9 mouse cellular contexts compared by ENCODE assay signal in genomic region chr6:52165441-52166370, GRCm38 (mm10). TPM values are rescaled to one million over a fixed set of nuclear protein-coding genes. Genes with fewer than 3 reads are reported as not detected.
DNase-seq lines count a peak whose midpoint lies in the region; ATAC-seq and TF ChIP-seq lines count a peak whose summit lies in the region.
"Had no signal": no experiment of that assay in that cellular context is flagged by ENCODE, and none has a peak within 500 bp of the region (broad histone marks: within the 10 kb centered on the region; RNA-seq: fewer than 3 reads in every experiment).

No protein-coding gene starts in this region.

- H3K27ac ChIP-seq in heart, embryonic 12.5 days (ENCODE audit: poor library complexity, severe bottlenecking) = no peak overlapping the region
- H3K27ac ChIP-seq in embryonic fibroblast, embryonic 13.5 days (ENCODE audit: insufficient read depth, low read length) = peak overlapping the region; percentile 79
- peak overlapping the region; percentile 90 for H3K27ac ChIP-seq in kidney, embryonic 15.5 days
- H3K27ac ChIP-seq in neural tube, embryonic 11.5 days (ENCODE audit: low read depth, low read length) = peak overlapping the region; percentile 100

- H3K4me1 ChIP-seq in heart, embryonic 12.5 days (replicated peaks) = peaks cover 12% of the 10 kb centered on the region
- 0 out of 2 replicates have a peak, but pooled peaks cover 2% of the 10 kb centered on the region for H3K4me1 ChIP-seq in embryonic fibroblast, embryonic 13.5 days (ENCODE audit: control insufficient read depth, insufficient read depth, low read length)
- H3K4me1 ChIP-seq in kidney, embryonic 15.5 days = peaks cover 91% of the 10 kb centered on the region
- peaks cover 44% of the 10 kb centered on the region for H3K4me1 ChIP-seq in neural tube, embryonic 11.5 days (ENCODE audit: control insufficient read depth, insufficient read depth, low read length)

- no peaks in the 10 kb centered on the region for H3K36me3 ChIP-seq in heart, embryonic 12.5 days
- 0 out of 2 replicates have a peak, but pooled peaks cover 4% of the 10 kb centered on the region for H3K36me3 ChIP-seq in kidney, embryonic 15.5 days
- peaks cover 5% of the 10 kb centered on the region; the same call in 1 of the 2 replicates for H3K36me3 ChIP-seq in neural tube, embryonic 11.5 days (ENCODE audit: control insufficient read depth, insufficient read depth, low read length)

- H3K27me3 ChIP-seq in heart, embryonic 12.5 days (replicated peaks) = peaks cover 85% of the 10 kb centered on the region
- H3K27me3 ChIP-seq in kidney, embryonic 15.5 days = no peaks in the 10 kb centered on the region
- H3K27me3 ChIP-seq in neural tube, embryonic 11.5 days (ENCODE audit: control insufficient read depth, insufficient read depth, low read length) = no peaks in the 10 kb centered on the region

- no peak for DNase-seq in heart, adult 8-10 months (ENCODE audit: low spot score)
- peak; percentile 74 for DNase-seq in neural tube, embryonic 11.5 days (ENCODE audit: low spot score)
- DNase-seq in left cerebral cortex, adult 8-10 months (ENCODE audit: low spot score in 2 of 2) = no peak
- no peak for DNase-seq in cerebellum, postnatal 4 days (ENCODE audit: low spot score in 2 of 2)
- no peak for DNase-seq in layer of hippocampus, adult 8-10 months (ENCODE audit: low spot score in 2 of 2)

- 3% methylated on average over 28 of the region's 28 CpGs for WGBS in heart, embryonic 12.5 days
- 6% methylated on average over 28 of the region's 28 CpGs for WGBS in kidney, embryonic 15.5 days
- under 1% methylated on average over 28 of the region's 28 CpGs for WGBS in neural tube, embryonic 11.5 days

- peak overlapping the region; percentile 26 for H3K4me2 ChIP-seq in heart, embryonic 12.5 days
- peak overlapping the region; percentile 77 for H3K4me2 ChIP-seq in kidney, embryonic 15.5 days
- peak overlapping the region; percentile 78 for H3K4me2 ChIP-seq in neural tube, embryonic 11.5 days (ENCODE audit: low read depth)

- peak overlapping the region; percentile 20 for H3K4me3 ChIP-seq in heart, embryonic 12.5 days
- peak overlapping the region; percentile 26 for H3K4me3 ChIP-seq in embryonic fibroblast, embryonic 13.5 days (ENCODE audit: insufficient read depth, low read length)
- peak overlapping the region; percentile 19 for H3K4me3 ChIP-seq in kidney, embryonic 15.5 days (replicated peaks)
- H3K4me3 ChIP-seq in neural tube, embryonic 11.5 days (ENCODE audit: low read depth, low read length) = peak overlapping the region; percentile 91

- no peak for ATAC-seq in heart, embryonic 12.5 days (ENCODE audit: insufficient number of reproducible peaks, low FRiP score)
- ATAC-seq in kidney, embryonic 15.5 days (replicated peaks; ENCODE audit: low FRiP score) = no peak
- no peak for ATAC-seq in neural tube, embryonic 11.5 days (ENCODE audit: insufficient read depth, low FRiP score, low TSS enrichment)

- no peak overlapping the region for H3K9ac ChIP-seq in heart, embryonic 12.5 days
- H3K9ac ChIP-seq in kidney, embryonic 15.5 days = peak overlapping the region; percentile 21
- peak overlapping the region; percentile 99 for H3K9ac ChIP-seq in neural tube, embryonic 11.5 days (ENCODE audit: low read length)

- TF ChIP-seq CTCF in embryonic fibroblast, embryonic 13.5 days (IDR thresholded peaks at IDR 0.05; ENCODE audit: borderline replicate concordance, insufficient read depth, low read length) = no peak

- no peaks in the 10 kb centered on the region for H3K9me3 ChIP-seq in heart, embryonic 12.5 days (replicated peaks)
- H3K9me3 ChIP-seq in kidney, embryonic 15.5 days (replicated peaks) = no peaks in the 10 kb centered on the region
- no peaks in the 10 kb centered on the region for H3K9me3 ChIP-seq in neural tube, embryonic 11.5 days (ENCODE audit: control insufficient read depth, low read length)

- no peak for TF ChIP-seq POLR2A in embryonic fibroblast, embryonic 13.5 days (IDR thresholded peaks at IDR 0.05; ENCODE audit: low read depth, low read length)

RNA-seq across cellular contexts. Expression of gene Hoxa2, which starts 1.1 kb away (rescaled TPM):
- polyA plus RNA-seq in heart, embryonic 12.5 days (2016; fragmentation: Nextera tagmentation; extraction: Ambion mirVana) = 0.98 and 1.2 TPM in 2 replicates
- total RNA-seq in heart, adult 8-10 months (2022) = under 1 TPM in 3 of 4 experiments, not detected in 1; 0.20 to 0.34 (median 0.22) TPM
- 4.3 and 4.8 TPM in 2 replicates for polyA plus RNA-seq in embryonic fibroblast, embryonic 13.5 days (2011; ENCODE audit: insufficient read length, low read depth, missing spikeins)
- 2.2 and 3.6 TPM in 2 replicates for polyA plus RNA-seq in kidney, embryonic 15.5 days (2015; fragmentation: Nextera tagmentation; extraction: Ambion mirVana)
- 36.0 and 37.5 TPM in 2 replicates for polyA plus RNA-seq in neural tube, embryonic 11.5 days (2014; fragmentation: Nextera tagmentation; extraction: Ambion mirVana)
- not detected for total RNA-seq in left cerebral cortex, adult 8-10 months (2022)
- total RNA-seq in layer of hippocampus, adult 8-10 months (2022) = not detected
- polyA plus RNA-seq: cortical plate, adult 2 months had no signal

RNA-seq across cellular contexts. Expression of gene Hoxa1, which starts 7.6 kb away (rescaled TPM):
- polyA plus RNA-seq in heart, embryonic 12.5 days (2016; fragmentation: Nextera tagmentation; extraction: Ambion mirVana) = 0.89 and 1.3 TPM in 2 replicates
- total RNA-seq in heart, adult 8-10 months (2022) = under 1 TPM in 2 of 4 experiments, not detected in 2; 0.16 to 0.19 TPM
- 2.4 and 3.0 TPM in 2 replicates for polyA plus RNA-seq in embryonic fibroblast, embryonic 13.5 days (2011; ENCODE audit: insufficient read length, low read depth, missing spikeins)
- polyA plus RNA-seq in kidney, embryonic 15.5 days (2015; fragmentation: Nextera tagmentation; extraction: Ambion mirVana) = 0.64 and 0.81 TPM in 2 replicates
- polyA plus RNA-seq in neural tube, embryonic 11.5 days (2014; fragmentation: Nextera tagmentation; extraction: Ambion mirVana) = 8.0 and 9.3 TPM in 2 replicates
- total RNA-seq in left cerebral cortex, adult 8-10 months (2022) = not detected
- not detected for total RNA-seq in layer of hippocampus, adult 8-10 months (2022)
- polyA plus RNA-seq: cortical plate, adult 2 months had no signal

RNA-seq across cellular contexts. Expression of gene 5730596B20Rik, which starts 11.6 kb away (rescaled TPM):
- polyA plus RNA-seq in heart, embryonic 12.5 days (2016; fragmentation: Nextera tagmentation; extraction: Ambion mirVana) = 0.15 and 0.36 TPM in 2 replicates
- under 1 TPM in 1 of 4 experiments, not detected in 3; 0.06 TPM for total RNA-seq in heart, adult 8-10 months (2022)
- 0.23 TPM in 1 of 2 replicates, not detected in the other for polyA plus RNA-seq in embryonic fibroblast, embryonic 13.5 days (2011; ENCODE audit: insufficient read length, low read depth, missing spikeins)
- 2.1 and 2.4 TPM in 2 replicates for polyA plus RNA-seq in kidney, embryonic 15.5 days (2015; fragmentation: Nextera tagmentation; extraction: Ambion mirVana)
- polyA plus RNA-seq in neural tube, embryonic 11.5 days (2014; fragmentation: Nextera tagmentation; extraction: Ambion mirVana) = 4.1 and 4.5 TPM in 2 replicates
- not detected for total RNA-seq in left cerebral cortex, adult 8-10 months (2022)
- not detected for total RNA-seq in layer of hippocampus, adult 8-10 months (2022)
- polyA plus RNA-seq: cortical plate, adult 2 months had no signal

RNA-seq across cellular contexts. Expression of gene Hoxa4, which starts 25.8 kb away (rescaled TPM):
- polyA plus RNA-seq in heart, embryonic 12.5 days (2016; fragmentation: Nextera tagmentation; extraction: Ambion mirVana) = 0.38 and 0.39 TPM in 2 replicates
- under 1 TPM; 0.31 to 0.49 (median 0.38) TPM for total RNA-seq in heart, adult 8-10 months (2022)
- 3.0 and 4.2 TPM in 2 replicates for polyA plus RNA-seq in embryonic fibroblast, embryonic 13.5 days (2011; ENCODE audit: insufficient read length, low read depth, missing spikeins)
- 1.5 and 1.8 TPM in 2 replicates for polyA plus RNA-seq in kidney, embryonic 15.5 days (2015; fragmentation: Nextera tagmentation; extraction: Ambion mirVana)
- 10.2 and 11.7 TPM in 2 replicates for polyA plus RNA-seq in neural tube, embryonic 11.5 days (2014; fragmentation: Nextera tagmentation; extraction: Ambion mirVana)
- not detected for total RNA-seq in left cerebral cortex, adult 8-10 months (2022)
- total RNA-seq in layer of hippocampus, adult 8-10 months (2022) = not detected
- polyA plus RNA-seq: cortical plate, adult 2 months had no signal

RNA-seq across cellular contexts. Expression of gene Hoxa5, which starts 38.7 kb away (rescaled TPM):
- polyA plus RNA-seq in heart, embryonic 12.5 days (2016; fragmentation: Nextera tagmentation; extraction: Ambion mirVana) = 0.96 and 1.7 TPM in 2 replicates
- total RNA-seq in heart, adult 8-10 months (2022) = under 1 TPM; 0.41 to 0.69 (median 0.57) TPM
- 11.9 and 18.6 TPM in 2 replicates for polyA plus RNA-seq in embryonic fibroblast, embryonic 13.5 days (2011; ENCODE audit: insufficient read length, low read depth, missing spikeins)
- 11.0 and 11.5 TPM in 2 replicates for polyA plus RNA-seq in kidney, embryonic 15.5 days (2015; fragmentation: Nextera tagmentation; extraction: Ambion mirVana)
- 53.4 and 56.5 TPM in 2 replicates for polyA plus RNA-seq in neural tube, embryonic 11.5 days (2014; fragmentation: Nextera tagmentation; extraction: Ambion mirVana)
- not detected for total RNA-seq in left cerebral cortex, adult 8-10 months (2022)
- not detected for total RNA-seq in layer of hippocampus, adult 8-10 months (2022)
- polyA plus RNA-seq: cortical plate, adult 2 months had no signal

Comparison
In these comparisons a context has a peak if more than half of its experiments do, and no peak if none do; other contexts are left out.
1. H3K4me2 ChIP-seq: peak in every context shown above with its lines; median percentile 78 in neural tube, embryonic 11.5 days; 77 in kidney, embryonic 15.5 days; 26 in heart, embryonic 12.5 days.
2. H3K4me3 ChIP-seq: peak in every context shown above with its lines; median percentile 91 in neural tube, embryonic 11.5 days; 26 in embryonic fibroblast, embryonic 13.5 days; 20 in heart, embryonic 12.5 days; 19 in kidney, embryonic 15.5 days.